Mouse (Mus musculus) midbrain, embryonic 10.5 days (tissue): ENCODE data around the gene Atp1b3. TPM values are rescaled to one million over a fixed set of nuclear protein-coding genes. Genes with fewer than 3 reads are reported as not detected.

ENCODE experiments used
- DNase-seq: peaks from one replicate; pipeline ENCODE4 v3.0.0-alpha.2; 2017; ENCODE audit warnings: low spot score
- H3K27ac ChIP-seq: fragments of 300-500 bp; sonication (generic); replicated peaks from 2 replicates; pipeline ENCODE4 v1.5.1; 2016; ENCODE audit warnings: mild to moderate bottlenecking
- H3K27me3 ChIP-seq: fragments of 300-500 bp; sonication (generic); 2 replicates; pipeline ENCODE4 v1.6.1; 2016; ENCODE audit warnings: low read depth, mild to moderate bottlenecking; ENCODE audit not compliant: poor library complexity, severe bottlenecking
- H3K36me3 ChIP-seq: fragments of 300-500 bp; sonication (generic); 2 replicates; pipeline ENCODE4 v1.6.1; 2016; ENCODE audit warnings: mild to moderate bottlenecking, moderate library complexity
- H3K4me1 ChIP-seq: fragments of 300-500 bp; sonication (generic); 2 replicates; pipeline ENCODE4 v1.6.1; 2016
- H3K4me3 ChIP-seq: fragments of 300-500 bp; sonication (generic); 2 replicates; pipeline ENCODE4 v1.5.1; 2016; ENCODE audit warnings: mild to moderate bottlenecking, moderate library complexity
- H3K9me3 ChIP-seq: fragments of 300-500 bp; sonication (generic); replicated peaks from 2 replicates; pipeline ENCODE4 v1.6.1; 2016; ENCODE audit warnings: mild to moderate bottlenecking
- WGBS: fragments of 180-500 bp; shearing (Covaris S2); methylation state at CpG from one replicate; pipeline ENCODE4 v1.1.7; 2016; 5-methylcytosine and 5-hydroxymethylcytosine counted together
- polyA plus RNA-seq: library from polyadenylated mRNA; unstranded; fragments of >200 nt; fragmentation: Nextera tagmentation; extraction: Ambion mirVana; gene quantifications from 2 replicates; pipeline ENCODE4 v1.2.1, GENCODE M21; 2016

Gene Atp1b3
- polyA plus RNA-seq, 1 experiment from 2014 or later = 184 TPM

GRCm38 (mm10) chr9:96382756-96383155 lies 18.5 kb upstream of the Atp1b3 start:
- Histone ChIP-seq H3K4me1 (peaks cover 6% of the 10 kb centered on the region; the same call in 1 of the 2 replicates), H3K27ac (no peak overlapping the region), H3K4me3 (no peak overlapping the region), H3K36me3 (no peaks in the 10 kb centered on the region), H3K9me3 (no peaks in the 10 kb centered on the region), H3K27me3 (no peaks in the 10 kb centered on the region)
- no peak for DNase-seq
- 90% methylated on average over 4 of the region's 4 CpGs for WGBS

DNA sequence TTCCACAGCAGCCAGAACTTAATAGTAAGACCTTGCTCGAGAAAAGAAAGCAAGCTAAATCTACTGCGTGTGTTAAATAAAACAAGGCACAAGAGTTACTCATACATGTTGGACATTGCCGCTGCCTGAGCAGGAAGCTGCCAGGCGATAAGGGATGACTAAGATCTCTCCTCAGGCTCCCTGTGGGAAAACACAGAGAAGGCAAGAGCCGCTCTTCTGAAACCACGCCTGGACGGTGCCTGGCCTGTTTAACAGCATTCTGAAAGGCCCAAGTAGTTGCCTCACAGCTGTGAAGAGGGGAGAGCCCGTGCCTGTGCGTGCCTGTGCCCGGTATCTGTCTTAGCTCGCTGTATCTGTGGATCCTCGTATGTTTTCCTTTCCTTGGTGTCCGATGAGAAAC lies 17.2 kb upstream of the Atp1b3 start:
- Histone ChIP-seq H3K4me3 (no peak overlapping the region), H3K36me3 (no peaks in the 10 kb centered on the region), H3K27me3 (no peaks in the 10 kb centered on the region), H3K27ac (no peak overlapping the region), H3K4me1 (peaks cover 6% of the 10 kb centered on the region; the same call in 1 of the 2 replicates), H3K9me3 (no peaks in the 10 kb centered on the region)
- DNase-seq = no peak
- WGBS = 83% methylated on average over 13 of the region's 13 CpGs

DNA sequence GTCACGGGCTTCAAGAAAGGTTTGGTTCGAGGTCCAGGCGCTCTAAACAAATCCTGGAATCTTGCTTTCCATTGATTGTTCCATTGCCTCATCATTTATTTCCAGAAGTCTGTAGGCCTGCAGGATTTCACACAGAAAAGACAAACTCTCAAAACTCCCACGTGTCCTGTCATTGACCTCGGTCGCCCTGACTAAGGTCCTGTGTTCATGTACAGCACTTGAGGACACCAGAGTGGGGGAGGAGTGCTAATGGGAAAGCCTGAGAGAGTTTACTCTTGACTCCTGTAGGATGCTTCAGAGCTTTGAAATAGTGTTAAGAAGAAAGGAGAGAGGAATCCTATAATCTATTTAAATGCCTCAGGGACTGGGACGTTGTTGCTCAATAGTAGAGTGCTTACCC lies 15.3 kb upstream of the Atp1b3 start:
- no peaks in the 10 kb centered on the region for H3K9me3 ChIP-seq
- no peak overlapping the region for H3K27ac ChIP-seq
- 72% methylated on average over 7 of the region's 7 CpGs for WGBS
- no peaks in the 10 kb centered on the region for H3K36me3 ChIP-seq
- no peaks in the 10 kb centered on the region for H3K4me1 ChIP-seq
- DNase-seq = no peak
- H3K27me3 ChIP-seq = no peaks in the 10 kb centered on the region
- no peak overlapping the region for H3K4me3 ChIP-seq

DNA sequence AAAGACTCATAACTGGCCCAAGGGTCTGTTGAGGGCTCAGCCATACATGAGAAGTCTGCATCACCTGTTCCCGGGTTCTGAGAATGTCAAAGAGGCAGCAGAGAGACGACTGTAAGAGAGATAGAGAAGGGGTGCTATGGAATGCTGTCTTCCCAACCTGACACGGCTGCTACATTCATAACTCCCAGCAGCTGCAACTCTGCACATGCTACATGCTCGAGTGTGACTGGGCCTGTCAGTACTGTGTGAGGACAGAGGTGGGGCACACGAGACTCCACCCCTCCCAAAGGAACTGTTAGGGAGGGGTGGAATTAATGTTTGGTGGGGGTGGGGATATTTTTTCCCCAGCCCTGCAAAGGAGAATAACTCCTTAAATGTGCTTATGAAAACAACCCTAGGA lies 14.5 kb upstream of the Atp1b3 start:
- H3K27ac ChIP-seq = no peak overlapping the region
- no peaks in the 10 kb centered on the region for H3K27me3 ChIP-seq

GRCm38 (mm10) chr9:96377096-96377495 lies 12.9 kb upstream of the Atp1b3 start:
- Histone ChIP-seq H3K4me1 (no peaks in the 10 kb centered on the region), H3K27me3 (no peaks in the 10 kb centered on the region), H3K4me3 (no peak overlapping the region), H3K36me3 (no peaks in the 10 kb centered on the region), H3K27ac (no peak overlapping the region), H3K9me3 (no peaks in the 10 kb centered on the region)
- WGBS = 88% methylated on average over 1 of the region's 1 CpGs
- DNase-seq = no peak

More for the DNA sequence above, 14.5 kb upstream of the Atp1b3 start:
- DNase-seq = no peak
- Histone ChIP-seq H3K4me1 (no peaks in the 10 kb centered on the region), H3K36me3 (no peaks in the 10 kb centered on the region), H3K4me3 (no peak overlapping the region), H3K9me3 (no peaks in the 10 kb centered on the region)
- 80% methylated on average over 5 of the region's 5 CpGs for WGBS

DNA sequence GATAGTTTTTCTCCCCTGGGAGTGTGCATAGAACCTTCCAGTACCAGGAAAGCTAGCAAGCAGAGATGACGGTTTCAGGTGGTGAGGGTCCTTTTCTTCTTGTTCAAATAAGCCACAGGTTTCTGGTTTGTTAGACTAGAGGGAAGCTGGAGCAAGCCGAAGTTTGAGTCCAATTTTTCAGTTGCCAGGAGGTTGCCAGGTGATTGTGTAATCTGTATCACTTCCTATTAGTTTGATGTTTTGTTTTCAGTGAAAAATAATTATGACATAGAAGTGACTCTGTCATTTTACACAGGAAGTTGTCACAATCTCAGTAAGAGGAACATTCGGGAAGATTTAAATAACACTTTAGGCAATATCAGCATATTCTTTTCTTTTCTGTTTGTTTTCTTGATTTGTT lies 11.6 kb upstream of the Atp1b3 start:
- H3K4me1 ChIP-seq = no peaks in the 10 kb centered on the region
- 89% methylated on average over 3 of the region's 3 CpGs for WGBS
- H3K36me3 ChIP-seq = no peaks in the 10 kb centered on the region
- H3K27ac ChIP-seq = no peak overlapping the region
- no peaks in the 10 kb centered on the region for H3K27me3 ChIP-seq
- H3K9me3 ChIP-seq = no peaks in the 10 kb centered on the region
- H3K4me3 ChIP-seq = no peak overlapping the region
- no peak for DNase-seq

GRCm38 (mm10) chr9:96371075-96371474 lies 6.8 kb upstream of the Atp1b3 start:
- no peaks in the 10 kb centered on the region for H3K36me3 ChIP-seq
- H3K27me3 ChIP-seq = no peaks in the 10 kb centered on the region
- H3K4me3 ChIP-seq = no peak overlapping the region
- no peak overlapping the region for H3K27ac ChIP-seq
- no peaks in the 10 kb centered on the region for H3K4me1 ChIP-seq
- DNase-seq = no peak
- WGBS = 90% methylated on average over 5 of the region's 5 CpGs
- no peaks in the 10 kb centered on the region for H3K9me3 ChIP-seq

DNA sequence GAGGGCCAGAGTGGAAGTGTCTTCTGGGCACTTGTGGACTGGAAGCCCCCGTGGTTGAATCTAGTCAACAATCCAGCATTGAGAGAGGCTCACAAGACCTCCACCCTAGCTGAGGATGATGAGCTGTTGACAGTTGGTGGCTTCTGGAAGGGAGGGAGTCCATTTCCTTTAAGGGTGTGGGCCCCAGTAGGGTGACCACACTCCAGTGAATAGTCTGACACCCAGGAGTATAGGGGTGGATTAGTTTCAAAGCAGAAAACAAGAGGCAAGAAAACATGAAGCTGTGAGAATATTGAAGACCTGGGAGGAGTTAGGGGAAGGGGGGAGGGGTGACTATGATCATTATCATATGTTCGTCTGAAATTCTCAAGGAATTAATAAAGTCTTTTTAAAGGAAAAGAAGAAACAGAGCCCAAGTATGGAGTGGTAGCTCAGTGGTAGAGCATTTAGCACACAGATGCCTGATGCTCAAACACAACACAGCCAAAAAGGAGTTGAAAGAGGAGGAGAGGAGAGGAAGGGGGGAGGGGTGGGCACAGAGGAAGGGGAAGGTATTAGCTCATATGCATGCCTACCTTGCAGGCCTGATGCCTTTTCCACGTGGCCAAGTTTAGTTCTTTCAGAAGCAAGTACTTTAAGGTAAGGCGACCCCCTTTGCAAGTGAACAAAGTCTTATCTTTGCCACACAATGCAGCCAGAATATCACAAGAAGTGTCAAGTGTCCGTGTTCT lies 5.6 kb upstream of the Atp1b3 start:
- H3K4me1 ChIP-seq = no peaks in the 10 kb centered on the region
- WGBS = 59% methylated on average over 5 of the region's 5 CpGs
- H3K27me3 ChIP-seq = no peaks in the 10 kb centered on the region
- no peak overlapping the region for H3K27ac ChIP-seq
- DNase-seq = no peak
- no peaks in the 10 kb centered on the region for H3K9me3 ChIP-seq
- no peaks in the 10 kb centered on the region for H3K36me3 ChIP-seq
- no peak overlapping the region for H3K4me3 ChIP-seq

DNA sequence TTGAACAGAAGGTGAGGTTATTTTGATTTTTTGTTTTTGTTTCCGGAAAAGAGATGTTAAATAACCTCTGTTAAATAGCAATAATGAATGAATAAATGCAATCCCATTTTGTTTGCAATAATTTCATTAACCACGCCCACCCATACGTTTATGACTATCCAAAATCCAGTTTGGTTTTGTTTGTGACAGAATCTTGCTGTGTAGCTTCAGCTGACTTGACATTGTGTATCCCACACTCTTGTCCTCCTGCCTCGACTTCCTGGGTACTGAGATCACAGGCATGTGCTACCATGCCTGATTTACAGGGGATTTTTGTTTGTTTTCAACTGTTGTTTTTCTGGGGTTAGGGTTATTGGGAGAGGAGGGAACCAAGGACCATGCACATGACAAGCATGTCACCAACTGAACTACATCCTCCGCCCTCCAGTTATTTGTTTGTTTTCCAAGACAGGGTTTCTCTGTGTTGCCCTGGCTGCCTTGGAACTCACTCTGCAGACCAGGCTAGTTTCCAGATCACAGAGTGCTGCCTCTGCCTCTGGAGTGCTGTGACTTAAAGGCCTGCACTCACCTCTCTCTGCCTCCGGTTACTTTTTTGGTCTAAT lies 1.1 kb upstream of the Atp1b3 start:
- Histone ChIP-seq H3K36me3 (no peaks in the 10 kb centered on the region), H3K4me3 (no peak overlapping the region), H3K9me3 (no peaks in the 10 kb centered on the region), H3K4me1 (peaks cover 24% of the 10 kb centered on the region), H3K27ac (no peak overlapping the region), H3K27me3 (no peaks in the 10 kb centered on the region)
- no peak for DNase-seq
- 75% methylated on average over 6 of the region's 6 CpGs for WGBS

DNA sequence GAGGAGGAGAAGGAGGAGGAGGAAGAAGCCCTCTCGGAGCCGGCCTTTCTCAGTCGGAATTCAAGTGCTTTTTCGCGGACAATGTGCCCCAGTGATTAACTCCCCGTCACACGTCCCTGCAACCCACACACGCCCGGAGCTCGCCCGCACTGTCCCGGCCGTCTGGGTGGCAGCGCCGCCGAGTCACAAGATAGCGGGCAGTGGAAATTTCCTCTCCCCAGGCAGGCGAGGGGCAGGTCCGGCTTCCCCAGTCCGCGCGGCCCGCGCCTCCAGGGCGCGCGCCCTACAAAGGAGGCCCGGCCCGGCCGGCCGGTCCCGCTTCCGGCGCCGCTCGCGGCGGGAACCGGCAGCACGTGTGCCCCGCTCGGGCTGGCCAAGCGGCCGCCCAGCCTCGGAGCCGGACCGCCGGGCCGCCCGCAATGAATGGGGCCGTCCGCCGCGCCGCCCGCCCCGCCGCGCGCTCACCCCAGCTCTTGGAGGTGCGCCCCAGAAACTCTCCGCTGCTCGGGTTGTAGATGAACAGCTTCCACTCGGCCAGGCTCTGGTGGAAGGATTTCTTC lies 581 bp downstream of the Atp1b3 start:
- Histone ChIP-seq H3K4me1 (peaks cover 25% of the 10 kb centered on the region), H3K4me3 (peak overlapping the region; percentile 87), H3K9me3 (no peaks in the 10 kb centered on the region), H3K27me3 (no peaks in the 10 kb centered on the region), H3K36me3 (peaks cover 8% of the 10 kb centered on the region), H3K27ac (peak overlapping the region; percentile 94)
- under 1% methylated on average over 63 of the region's 64 CpGs for WGBS
- DNase-seq = peak; percentile 73

- no peaks in the 10 kb centered on the region for H3K27me3 ChIP-seq
- no peak for DNase-seq
- H3K27ac ChIP-seq = no peak overlapping the region
- WGBS = 90% methylated on average over 3 of the region's 3 CpGs
- H3K4me1 ChIP-seq = peaks cover 27% of the 10 kb centered on the region
- H3K36me3 ChIP-seq = peaks cover 27% of the 10 kb centered on the region
- H3K9me3 ChIP-seq = no peaks in the 10 kb centered on the region
- no peak overlapping the region for H3K4me3 ChIP-seq
Measured at GRCm38 (mm10) chr9:96360056-96360455, 4.2 kb downstream of the Atp1b3 start.

GRCm38 (mm10) chr9:96353799-96354198 lies 10.4 kb downstream of the Atp1b3 start:
- no peak overlapping the region for H3K27ac ChIP-seq
- no peak for DNase-seq
- WGBS = 74% methylated on average over 8 of the region's 8 CpGs
- peaks cover 8% of the 10 kb centered on the region; the same call in 1 of the 2 replicates for H3K4me1 ChIP-seq
- no peak overlapping the region for H3K4me3 ChIP-seq
- H3K36me3 ChIP-seq = peaks cover 42% of the 10 kb centered on the region
- no peaks in the 10 kb centered on the region for H3K27me3 ChIP-seq
- H3K9me3 ChIP-seq = no peaks in the 10 kb centered on the region

DNA sequence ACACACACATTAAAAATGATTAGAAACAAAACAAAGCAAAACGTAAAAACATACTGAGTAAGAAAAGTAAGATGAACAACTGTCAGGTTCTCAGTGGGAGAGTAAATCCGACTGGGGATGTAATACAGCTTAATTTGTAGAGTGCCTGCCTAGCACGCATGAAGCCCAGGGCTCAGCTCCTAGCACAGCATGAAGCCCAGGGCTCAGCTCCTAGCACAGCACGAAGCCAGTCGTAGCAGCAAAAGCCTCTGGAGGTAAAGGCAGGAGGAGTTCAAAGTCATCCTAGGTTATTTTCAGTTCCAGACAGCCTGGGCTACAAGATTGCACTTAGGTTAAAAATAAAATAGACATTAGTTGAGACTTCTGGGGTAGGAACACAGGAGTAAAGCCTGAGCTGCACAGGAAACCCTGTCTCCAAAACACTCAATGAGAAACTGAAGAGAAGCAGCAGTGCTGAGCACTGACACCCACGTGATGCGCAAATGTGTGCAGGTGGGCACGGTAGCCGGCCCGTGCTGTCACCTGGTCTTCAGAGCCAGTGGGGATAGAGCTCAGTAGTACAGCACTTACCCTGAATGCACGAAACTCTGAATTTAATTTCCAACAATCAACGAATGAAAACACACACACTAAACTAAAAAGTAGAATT lies 11.0 kb downstream of the Atp1b3 start:
- 77% methylated on average over 12 of the region's 12 CpGs for WGBS
- no peaks in the 10 kb centered on the region for H3K9me3 ChIP-seq

More for the DNA sequence above, 11.0 kb downstream of the Atp1b3 start:
- H3K27me3 ChIP-seq = no peaks in the 10 kb centered on the region
- H3K4me1 ChIP-seq = peaks cover 6% of the 10 kb centered on the region; the same call in 1 of the 2 replicates
- H3K36me3 ChIP-seq = peaks cover 37% of the 10 kb centered on the region
- DNase-seq = no peak
- H3K27ac ChIP-seq = no peak overlapping the region
- H3K4me3 ChIP-seq = no peak overlapping the region
